ENCODE assay signal across 15 mouse cellular contexts in the genomic region with DNA sequence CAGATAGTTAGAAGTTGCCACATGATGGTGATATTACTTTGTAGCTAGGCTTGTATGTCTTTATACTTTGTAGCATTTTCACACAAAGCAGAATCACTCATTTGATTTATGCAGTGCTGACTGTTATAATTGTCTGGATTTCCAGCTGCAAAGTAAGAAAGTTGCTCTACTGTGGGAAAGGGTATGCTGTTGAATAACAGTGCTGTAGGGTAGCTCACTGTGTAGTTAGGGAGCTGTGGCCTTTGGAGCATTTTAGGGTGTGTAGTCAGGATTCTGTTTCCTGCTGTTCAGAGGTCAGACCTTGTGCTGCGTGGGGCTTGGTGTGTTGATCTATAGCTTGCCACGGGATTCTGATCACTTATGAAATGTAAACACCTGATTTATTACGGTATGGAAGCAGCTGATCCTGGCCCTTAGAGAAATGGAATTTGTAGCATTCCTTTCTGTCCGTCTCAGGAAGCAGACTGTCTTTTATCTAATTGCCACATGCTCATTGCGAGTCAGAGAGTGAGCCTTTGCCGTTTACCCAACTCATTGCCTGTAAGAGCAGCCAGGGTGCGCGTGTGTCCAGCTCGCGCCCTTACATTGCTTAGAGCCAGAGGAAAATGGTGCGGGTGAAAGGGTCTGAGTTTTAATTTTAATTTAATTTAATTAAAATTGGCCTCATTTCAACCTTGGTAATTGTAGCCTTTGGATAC. TPM values are rescaled to one million over a fixed set of nuclear protein-coding genes. Genes with fewer than 3 reads are reported as not detected.
A peak's percentile ranks its signal among the peaks of the same experiment; 100 is the strongest.
DNase-seq lines count a peak whose midpoint lies in the region; ATAC-seq and TF ChIP-seq lines count a peak whose summit lies in the region.
"Had no signal": no experiment of that assay in that cellular context is flagged by ENCODE, and none has a peak within 500 bp of the region (broad histone marks: within the 10 kb centered on the region; RNA-seq: fewer than 3 reads in every experiment).

No protein-coding gene starts in this region.

- H3K4me3 ChIP-seq in heart, embryonic 14.5 days (ENCODE audit: control insufficient read depth in 1 of 2, insufficient read depth in 1 of 2, low read depth in 1 of 2, low read length in 2 of 2) = no peak overlapping the region
- peak overlapping the region; percentile 64 for H3K4me3 ChIP-seq in testis, adult 2 months (ENCODE audit: control insufficient read depth, low read depth, low read length)
- H3K4me3 ChIP-seq in liver, embryonic 11.5 days (ENCODE audit: low read depth, low read length) = no peak overlapping the region
- H3K4me3 ChIP-seq: erythroblast, embryonic 14.5 days; hindbrain, embryonic 13.5 days; myocyte had no signal

- no peaks in the 10 kb centered on the region for H3K27me3 ChIP-seq in heart, embryonic 14.5 days (ENCODE audit: control insufficient read depth, insufficient read depth, low read length)
- no peaks in the 10 kb centered on the region for H3K27me3 ChIP-seq in testis, adult 2 months (ENCODE audit: control insufficient read depth, insufficient read depth, low read length)
- H3K27me3 ChIP-seq in liver, embryonic 11.5 days (replicated peaks; ENCODE audit: control insufficient read depth, insufficient read depth, low read length) = no peaks in the 10 kb centered on the region
- H3K27me3 ChIP-seq: CH12.LX; hindbrain, embryonic 13.5 days had no signal

- no peak for TF ChIP-seq CTCF in testis, adult 2 months (IDR thresholded peaks at IDR 0.05; ENCODE audit: control insufficient read depth, insufficient read depth, insufficient replicate concordance, low read depth, low read length)

- no peak overlapping the region for H3K9ac ChIP-seq in heart, embryonic 14.5 days (ENCODE audit: low read length)
- H3K9ac ChIP-seq in liver, embryonic 11.5 days (ENCODE audit: low read depth, low read length) = no peak overlapping the region
- H3K9ac ChIP-seq: hindbrain, embryonic 13.5 days had no signal

- H3K36me3 ChIP-seq in heart, embryonic 14.5 days (ENCODE audit: control insufficient read depth, insufficient read depth, low read length) = peaks cover 29% of the 10 kb centered on the region
- peaks cover 3% of the 10 kb centered on the region for H3K36me3 ChIP-seq in testis, adult 2 months (ENCODE audit: control insufficient read depth, insufficient read depth, low read length)
- peaks cover 5% of the 10 kb centered on the region; the same call in 1 of the 2 replicates for H3K36me3 ChIP-seq in liver, embryonic 11.5 days (ENCODE audit: control insufficient read depth, insufficient read depth, low read length)

- ATAC-seq in heart, embryonic 14.5 days (ENCODE audit: insufficient number of reproducible peaks, insufficient read depth, low FRiP score, low read depth) = 0 out of 2 replicates have a peak, but pooled peaks have one; percentile 47
- ATAC-seq in liver, embryonic 11.5 days (replicated peaks; ENCODE audit: low FRiP score) = 0 out of 2 replicates have a peak, but pooled peaks have one; percentile 48

- H3K4me2 ChIP-seq in heart, embryonic 14.5 days (ENCODE audit: low read length) = no peak overlapping the region
- H3K4me2 ChIP-seq in liver, embryonic 11.5 days = no peak overlapping the region
- H3K4me2 ChIP-seq: hindbrain, embryonic 13.5 days had no signal

- no peak for DNase-seq in heart, adult 8-10 months (ENCODE audit: low spot score)
- DNase-seq in testis, postnatal 10 days (ENCODE audit: low spot score) = no peak
- no peak for DNase-seq in liver, embryonic 11.5 days (ENCODE audit: low spot score)
- peak; percentile 42 for DNase-seq in yolk sac, embryonic 10.5 days (ENCODE audit: low spot score)
- DNase-seq in cerebellum, adult 8-10 months = no peak
- DNase-seq in left cerebral cortex, adult 9 months (ENCODE audit: low spot score in 2 of 2) = no peak
- DNase-seq: adrenal gland, postnatal 36 days; cerebellum, postnatal 36 days; lung, postnatal 10 days had no signal

- peaks cover 4 to 22% of the 10 kb centered on the region in 2 experiments for H3K4me1 ChIP-seq in heart, embryonic 14.5 days (ENCODE audit: control insufficient read depth in 2 of 2, insufficient read depth in 2 of 2, low read length in 2 of 2)
- H3K4me1 ChIP-seq in testis, adult 2 months (ENCODE audit: control insufficient read depth, insufficient read depth, low read length) = peaks cover 6% of the 10 kb centered on the region
- peaks cover 3% of the 10 kb centered on the region; the same call in 1 of the 2 replicates for H3K4me1 ChIP-seq in liver, embryonic 11.5 days (replicated peaks; ENCODE audit: control insufficient read depth, insufficient read depth, low read length)
- H3K4me1 ChIP-seq: hindbrain, embryonic 13.5 days had no signal

- 31% methylated on average over 11 of the region's 11 CpGs for WGBS in heart, embryonic 14.5 days
- WGBS in liver, embryonic 11.5 days = 72% methylated on average over 11 of the region's 11 CpGs

- peak overlapping the region; percentile 15 to 74 for H3K27ac ChIP-seq in heart, embryonic 14.5 days (replicated peaks in 1 of 2; ENCODE audit: control insufficient read depth in 1 of 2, insufficient read depth in 1 of 2, low read depth in 2 of 2, low read length in 2 of 2)
- no peak overlapping the region for H3K27ac ChIP-seq in testis, adult 2 months (ENCODE audit: control insufficient read depth, insufficient read depth, low read depth, low read length)
- no peak overlapping the region for H3K27ac ChIP-seq in liver, embryonic 11.5 days (ENCODE audit: low read depth, low read length)
- H3K27ac ChIP-seq: hindbrain, embryonic 13.5 days had no signal

- no peaks in the 10 kb centered on the region for H3K9me3 ChIP-seq in heart, embryonic 14.5 days (ENCODE audit: control insufficient read depth, low read length)
- H3K9me3 ChIP-seq in liver, embryonic 11.5 days (ENCODE audit: control insufficient read depth, low read length) = no peaks in the 10 kb centered on the region
- H3K9me3 ChIP-seq: hindbrain, embryonic 13.5 days had no signal

- no peak for TF ChIP-seq POLR2A in testis, adult 2 months (IDR thresholded peaks at IDR 0.05; ENCODE audit: control insufficient read depth, low read depth, low read length)

RNA-seq across cellular contexts. Expression of gene Gpatch2, which starts 11.2 kb away (rescaled TPM):
- polyA plus RNA-seq in heart, embryonic 14.5 days (2014; fragmentation: Nextera tagmentation; extraction: Ambion mirVana) = 13.1 and 14.7 TPM in 2 replicates
- 10 to 100 TPM in 1 of 4 experiments, 1 to 10 TPM in 3; 9.3 to 10.5 (median 9.9) TPM for total RNA-seq in heart, adult 8-10 months (2022)
- 30.8 and 31.9 TPM in 2 replicates for polyA plus RNA-seq in testis, adult 2 months (2012; rRNA removed)
- 15.2 and 15.3 TPM in 2 replicates for polyA plus RNA-seq in liver, embryonic 11.5 days (2014; fragmentation: Nextera tagmentation; extraction: Ambion mirVana)

RNA-seq across cellular contexts. Expression of gene Spata17, which starts 11.2 kb away (rescaled TPM):
- polyA plus RNA-seq in heart, embryonic 14.5 days (2014; fragmentation: Nextera tagmentation; extraction: Ambion mirVana) = 0.27 and 0.86 TPM in 2 replicates
- under 1 TPM; 0.52 to 0.95 (median 0.67) TPM for total RNA-seq in heart, adult 8-10 months (2022)
- polyA plus RNA-seq in testis, adult 2 months (2012; rRNA removed) = 119 and 144 TPM in 2 replicates
- polyA plus RNA-seq in liver, embryonic 11.5 days (2014; fragmentation: Nextera tagmentation; extraction: Ambion mirVana) = 0.59 and 0.62 TPM in 2 replicates
- total RNA-seq: CH12.LX had no signal
- polyA plus RNA-seq: erythroblast, embryonic 14.5 days had no signal

Comparison
In these comparisons a context has a peak if more than half of its experiments do, and no peak if none do; other contexts are left out.
1. H3K27ac ChIP-seq: peak in heart, embryonic 14.5 days (2 of 2); none in testis, adult 2 months (single experiment) and liver, embryonic 11.5 days (single experiment).
2. RNA of gene Spata17, which starts 11.2 kb away (polyA plus RNA-seq): 119 to 144 TPM in testis, adult 2 months; 0.59 to 0.62 TPM in liver, embryonic 11.5 days and 0.27 to 0.86 TPM in heart, embryonic 14.5 days; every median in the first group is over 10 times any median in the second.